Mouse (Mus musculus) gastrocnemius, adult 2 months (tissue): ENCODE measurements around the gene Pip5kl1. TPM values are rescaled to one million over a fixed set of nuclear protein-coding genes. Genes with fewer than 3 reads are reported as not detected.

Experiments used
- DNase-seq: peaks from one replicate; pipeline ENCODE4 v3.0.0; 2022
- H3K27ac ChIP-seq: fragments of 200-600 bp; 2 replicates; pipeline ENCODE4 v1.8.1; 2022; ENCODE audit warnings: mild to moderate bottlenecking
- H3K4me3 ChIP-seq: fragments of 200-600 bp; 2 replicates; pipeline ENCODE4 v1.8.1; 2022; ENCODE audit warnings: mild to moderate bottlenecking, moderate library complexity
- CTCF ChIP-seq: fragments of 200-600 bp; IDR thresholded peaks from 2 replicates; pipeline ENCODE4 v1.8.1; 2022; ENCODE audit warnings: antibody characterized with exemption, mild to moderate bottlenecking, moderate library complexity
- intact Hi-C: fragments of 180-260 bp; cut with DNase I; formaldehyde crosslinking; loops from one replicate; pipeline ENCODE4 v1.15.1; 2025
- total RNA-seq, 2 experiments: library from RNA; stranded (reverse); gene quantifications; 2 replicates each; pipeline ENCODE4 v1.2.3; 2021

Gene Pip5kl1
- total RNA-seq, 2 experiments from 2014 or later, result not detected

GRCm38 (mm10) chr2:32553592-32554148 lies 20.9 kb upstream of the Pip5kl1 start:
- no peak for DNase-seq
- intact Hi-C loops, result no loop called here
- Histone ChIP-seq H3K4me3 (no peak overlapping the region), H3K27ac (no peak overlapping the region)
- TF ChIP-seq CTCF, result no peak

GRCm38 (mm10) chr2:32555484-32555883 lies 19.1 kb upstream of the Pip5kl1 start:
- no peak for DNase-seq
- Histone ChIP-seq H3K4me3 (no peak overlapping the region), H3K27ac (no peak overlapping the region)
- intact Hi-C loops, result no loop called here
- no peak for TF ChIP-seq CTCF

GRCm38 (mm10) chr2:32556019-32556418 lies 18.6 kb upstream of the Pip5kl1 start:
- H3K27ac ChIP-seq, result no peak overlapping the region
- no peak overlapping the region for H3K4me3 ChIP-seq
- intact Hi-C loops, result no loop called here
- no peak for DNase-seq
- TF ChIP-seq CTCF, result no peak

- H3K4me3 ChIP-seq, result no peak overlapping the region
- no peak overlapping the region for H3K27ac ChIP-seq
- no peak for TF ChIP-seq CTCF
- no peak for DNase-seq
- intact Hi-C loops, result no loop called here
These were observed 15.0 kb upstream of the Pip5kl1 start for GRCm38 (mm10) chr2:32559570-32559969.

- Histone ChIP-seq H3K27ac (peak overlapping the region; percentile 21; the same call in 1 of the 2 replicates), H3K4me3 (no peak overlapping the region)
- peak; percentile 95 for TF ChIP-seq CTCF
- intact Hi-C loops, result loop anchor here (1.0 to 2.0 kb wide), 3 partner anchors 32 to 162 kb away; partner anchors contain the start of gene Fam102a
- peak; percentile 74 for DNase-seq
These were observed 8.0 kb upstream of the Pip5kl1 start for GRCm38 (mm10) chr2:32566536-32567063.

GRCm38 (mm10) chr2:32568149-32568548 lies 6.4 kb upstream of the Pip5kl1 start:
- Histone ChIP-seq H3K27ac (peak overlapping the region; percentile 35; the same call in 1 of the 2 replicates), H3K4me3 (no peak overlapping the region)
- no peak for TF ChIP-seq CTCF
- peak; percentile 82 for DNase-seq
- intact Hi-C loops, result no loop called here

- Histone ChIP-seq H3K27ac (peak overlapping the region; percentile 35; the same call in 1 of the 2 replicates), H3K4me3 (no peak overlapping the region)
- no peak for DNase-seq
- TF ChIP-seq CTCF, result no peak
- intact Hi-C loops, result no loop called here
These were observed 5.7 kb upstream of the Pip5kl1 start for GRCm38 (mm10) chr2:32568941-32569340.

- peak; percentile 93 for DNase-seq
- intact Hi-C loops, result loop anchor here (5.0 kb wide), 1 partner anchor 36 kb away; no protein-coding TSS in a partner anchor
- Histone ChIP-seq H3K27ac (peak within 1 kb of the TSS; percentile 95), H3K4me3 (peak within 1 kb of the TSS; percentile 89)
- TF ChIP-seq CTCF, result no peak
These were observed 3.7 kb upstream of the Pip5kl1 start, which contains the start of gene Dpm2 for GRCm38 (mm10) chr2:32570698-32571494. TSS of gene Dpm2 (plus strand) at chr2:32570858.

- intact Hi-C loops, result loop anchor here (5.0 kb wide), 1 partner anchor 35 kb away; no protein-coding TSS in a partner anchor
- TF ChIP-seq CTCF, result no peak
- DNase-seq, result no peak
- Histone ChIP-seq H3K4me3 (no peak overlapping the region), H3K27ac (no peak overlapping the region)
These were observed 2.4 kb upstream of the Pip5kl1 start for GRCm38 (mm10) chr2:32572196-32572595.

GRCm38 (mm10) chr2:32574901-32575585 lies 446 bp downstream of the Pip5kl1 start:
- DNase-seq, result no peak
- TF ChIP-seq CTCF, result peak; percentile 80
- intact Hi-C loops, result loop anchor here (2.0 to 5.0 kb wide), 2 partner anchors 32 to 118 kb away; no protein-coding TSS in a partner anchor
- no peak overlapping the region for H3K27ac ChIP-seq
- peak overlapping the region; percentile 17 for H3K4me3 ChIP-seq

GRCm38 (mm10) chr2:32575586-32576160 lies 1.1 kb downstream of the Pip5kl1 start, which contains the start of gene 9430097D07Rik:
TSS of gene 9430097D07Rik (minus strand) at chr2:32575684.
- H3K4me3 ChIP-seq, result peak within 1 kb of the TSS; percentile 17
- DNase-seq, result no peak
- no peak within 1 kb of the TSS for H3K27ac ChIP-seq
- intact Hi-C loops, result loop anchor here (2.0 kb wide), 1 partner anchor 117 kb away; no protein-coding TSS in a partner anchor
- no peak for TF ChIP-seq CTCF

GRCm38 (mm10) chr2:32576532-32576931 lies 1.9 kb downstream of the Pip5kl1 start:
- TF ChIP-seq CTCF, result no peak
- Histone ChIP-seq H3K4me3 (no peak overlapping the region), H3K27ac (no peak overlapping the region)
- no peak for DNase-seq
- intact Hi-C loops, result no loop called here
